Mouse (Mus musculus) E14TG2a.4 (cell line): Measurements from ENCODE around the gene 9330182L06Rik.

ENCODE experiments used
- CTCF ChIP-seq: conservative IDR thresholded peaks from 2 replicates; pipeline ENCODE4 v1.5.1; 2014; ENCODE audit warnings: low read length
- NANOG ChIP-seq: IDR thresholded peaks from 2 replicates; pipeline ENCODE4 v1.6.1; 2014; ENCODE audit warnings: borderline replicate concordance, low read length, mixed read lengths
- POU5F1 ChIP-seq: IDR thresholded peaks from 2 replicates; pipeline ENCODE4 v1.6.1; 2014; ENCODE audit warnings: low read length, borderline replicate concordance

GRCm38 (mm10) chr5:9391858-9392393 lies 126.0 kb downstream of the 9330182L06Rik start:
- TF ChIP-seq CTCF (no peak), POU5F1 (no peak), NANOG (no peak)
